Mouse (Mus musculus) spleen, postnatal 4 days (tissue): Measurements from ENCODE around the gene Gnb2.

Source experiments
- DNase-seq, 2 experiments: peaks; one replicate each; pipeline ENCODE4 v3.0.0; 2022; ENCODE audit warnings: low spot score in 2 of 2

Gene Gnb2

DNA sequence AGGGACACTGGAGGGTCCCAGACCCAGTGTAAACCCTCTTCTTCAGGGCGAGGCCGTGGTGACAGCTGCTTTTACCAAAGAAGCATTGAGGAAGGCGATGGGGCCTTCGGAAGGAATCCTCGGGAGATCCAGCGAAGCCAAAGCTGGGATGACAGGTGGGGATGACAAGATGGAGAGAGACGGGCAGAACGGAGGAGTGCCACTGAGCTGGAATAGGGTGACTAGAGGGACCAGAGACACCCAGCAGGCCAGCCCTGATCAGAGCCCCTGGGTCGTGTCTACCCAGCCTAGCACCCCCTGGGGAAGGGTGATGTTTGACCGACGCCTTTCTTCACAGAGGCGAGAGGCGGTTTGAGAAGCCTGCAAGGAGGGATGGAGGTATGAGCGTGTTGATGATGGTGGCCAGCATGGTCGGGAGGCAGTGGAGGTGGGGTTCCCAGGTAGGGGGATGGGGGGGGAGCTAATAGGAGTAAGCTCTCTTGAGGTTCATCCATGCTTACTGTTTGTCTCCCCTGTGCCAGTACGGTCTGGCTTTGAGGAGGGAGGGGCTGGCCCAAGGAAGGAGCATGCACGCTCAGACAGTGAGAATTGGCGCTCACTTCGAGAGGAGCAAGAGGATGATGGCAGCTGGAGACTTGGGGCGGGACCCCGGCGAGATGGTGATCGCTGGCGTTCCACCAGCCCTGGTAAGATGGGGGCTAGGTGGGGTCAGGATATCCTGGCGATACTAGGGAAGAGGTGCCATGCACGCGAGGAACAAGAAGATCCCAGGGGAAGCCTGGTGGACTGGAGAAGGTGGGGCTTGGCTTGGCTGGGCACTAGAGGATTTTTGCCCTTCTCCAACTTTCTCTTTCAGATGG is 13.4 kb downstream of the Gnb2 start:
- no peak for DNase-seq

DNA sequence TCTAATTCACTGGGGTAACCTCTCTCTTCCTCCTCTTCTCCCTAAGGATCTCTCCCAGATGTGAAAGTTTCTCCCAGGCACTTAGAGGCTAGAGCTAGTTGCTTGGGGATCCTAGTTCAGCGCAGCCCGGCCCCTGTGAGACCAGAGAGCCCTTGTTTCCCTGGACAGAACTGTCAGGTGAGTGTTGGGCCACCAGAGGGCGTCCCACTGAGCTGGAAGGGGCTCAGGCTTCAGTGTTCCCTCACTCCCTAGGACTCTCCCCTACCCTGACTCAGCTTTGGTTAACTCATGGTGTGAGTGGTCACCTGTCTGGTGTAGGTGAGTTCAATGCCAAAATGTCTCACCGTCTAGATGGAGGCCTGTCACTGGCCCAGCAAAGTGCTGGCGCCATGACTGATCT is 14.9 kb downstream of the Gnb2 start, which contains the start of gene Gigyf1:
TSS of gene Gigyf1 (plus strand) at position 113 of the 400 bp plus-strand sequence.
- peak in 1 of 2 experiments; percentile 75 for DNase-seq

DNA sequence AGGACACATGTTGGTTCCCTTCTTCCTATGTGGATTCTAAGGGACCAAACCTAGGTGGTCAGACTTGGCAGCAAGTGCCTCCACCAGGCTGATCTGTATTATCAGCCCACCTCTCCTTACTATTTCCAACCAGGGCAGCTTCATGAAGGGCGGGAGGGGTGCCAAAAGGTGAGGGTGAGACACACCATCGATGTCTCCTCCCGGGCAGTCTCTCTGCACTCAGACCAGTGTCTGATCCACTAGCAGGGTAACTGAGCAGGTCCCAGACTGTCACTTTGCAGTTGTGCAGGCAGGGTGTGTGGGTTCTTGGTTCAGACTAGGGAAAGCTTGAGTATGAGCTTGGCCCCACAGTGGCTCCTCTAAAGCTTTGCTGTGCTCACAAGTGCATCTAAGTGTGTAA is 18.5 kb downstream of the Gnb2 start:
- DNase-seq, result no peak

DNA sequence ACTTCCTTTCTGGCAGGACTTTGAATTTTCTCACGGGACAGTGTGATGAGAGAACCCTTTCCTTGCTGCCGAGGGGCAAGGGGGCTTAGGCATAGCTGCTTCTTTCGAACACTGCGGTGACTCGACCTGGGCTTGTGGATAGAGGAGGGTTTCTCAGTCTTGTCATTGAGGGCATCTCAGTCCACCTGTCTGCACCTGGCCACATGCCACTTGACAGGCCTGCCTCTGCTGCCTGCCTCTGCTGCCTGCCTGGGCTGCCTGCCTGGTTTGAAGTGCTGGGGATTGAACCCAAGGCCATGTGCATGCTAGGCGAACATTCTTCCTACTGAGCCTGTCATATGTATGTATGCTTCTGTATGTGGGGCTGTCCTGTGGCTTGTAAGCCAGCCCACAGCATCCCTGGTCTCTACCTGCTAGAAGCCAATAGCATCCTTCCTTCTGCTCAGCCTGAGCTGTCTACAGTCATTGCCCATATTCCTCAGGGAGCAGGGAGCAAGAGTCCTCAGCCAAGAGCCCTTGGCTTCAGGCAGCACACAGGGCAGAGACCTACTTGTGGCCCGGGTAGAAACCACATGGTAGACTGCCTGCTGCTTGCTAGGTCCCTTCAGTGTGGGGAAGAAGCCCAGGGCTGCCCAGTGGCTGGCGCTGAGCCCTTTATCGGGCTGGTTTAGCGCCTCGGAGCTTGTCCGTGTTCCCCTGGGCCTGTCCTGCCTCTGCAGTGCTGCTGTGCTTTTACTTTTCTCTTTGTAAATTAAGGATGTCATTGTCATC is 19.2 kb downstream of the Gnb2 start:
- DNase-seq, result no peak

DNA sequence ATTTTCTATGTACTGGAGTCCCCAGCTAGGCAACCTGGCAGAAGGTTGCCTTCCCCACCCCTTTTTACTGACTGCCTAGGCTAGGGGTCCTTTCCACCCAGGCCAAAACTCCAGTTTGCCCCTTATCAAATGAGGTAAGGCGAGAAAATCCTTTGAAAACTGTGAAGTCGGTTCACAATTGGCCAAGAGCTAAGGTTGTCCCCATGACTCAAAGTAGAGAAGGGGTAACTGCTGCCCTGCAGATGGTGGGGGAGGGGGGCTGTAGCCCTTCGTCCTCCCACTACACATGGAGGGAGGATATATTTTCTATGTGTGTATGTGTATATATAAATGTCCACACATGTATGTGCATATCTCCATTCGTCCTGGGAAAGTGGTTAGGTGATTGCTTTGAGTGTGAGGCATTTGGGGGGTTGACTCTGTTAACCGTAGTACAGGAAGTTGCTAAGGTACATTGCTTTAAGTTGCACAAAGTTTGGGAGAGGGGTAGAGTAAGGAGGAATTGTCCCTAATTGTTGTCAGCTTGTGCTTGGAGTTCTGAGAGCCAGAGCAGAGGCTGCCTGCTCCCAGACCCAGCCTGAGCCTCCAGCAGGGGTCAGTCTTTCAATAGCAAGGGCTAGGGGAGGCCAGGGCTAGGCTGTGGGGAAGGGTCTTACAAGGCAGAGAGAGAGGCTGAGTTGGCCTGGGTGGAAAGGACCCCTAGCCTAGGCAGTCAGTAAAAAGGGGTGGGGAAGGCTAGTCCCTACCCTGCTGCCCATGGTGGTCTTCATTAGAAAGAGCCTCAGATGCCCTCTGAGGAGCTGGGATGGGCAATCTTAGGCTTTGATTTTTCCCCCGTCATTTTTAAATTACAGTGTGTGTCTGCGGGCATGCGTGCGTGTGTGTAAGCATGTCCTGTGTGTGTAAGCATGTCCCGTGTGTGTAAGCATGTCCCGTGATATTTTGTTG is 20.2 kb downstream of the Gnb2 start:
- DNase-seq, result no peak

DNA sequence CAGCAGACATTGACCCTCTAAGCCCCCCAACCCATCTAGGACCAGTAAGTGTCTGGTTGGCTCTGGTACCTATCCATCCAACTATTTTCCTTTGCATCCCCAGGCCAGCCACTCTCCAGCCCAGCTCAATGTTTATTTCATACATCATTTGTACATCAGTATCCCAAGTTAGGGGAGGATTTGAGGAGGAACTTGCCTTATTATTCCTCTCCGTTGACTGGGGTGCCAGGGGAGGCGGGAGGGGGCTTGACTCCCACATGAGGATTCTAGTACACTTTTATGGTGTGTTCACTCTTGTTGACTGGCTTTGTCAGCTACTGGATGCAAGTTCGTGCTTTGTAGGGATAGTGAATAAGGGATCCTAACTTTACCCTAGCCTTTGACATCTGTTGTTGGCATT is 21.6 kb downstream of the Gnb2 start:
- DNase-seq, result no peak

DNA sequence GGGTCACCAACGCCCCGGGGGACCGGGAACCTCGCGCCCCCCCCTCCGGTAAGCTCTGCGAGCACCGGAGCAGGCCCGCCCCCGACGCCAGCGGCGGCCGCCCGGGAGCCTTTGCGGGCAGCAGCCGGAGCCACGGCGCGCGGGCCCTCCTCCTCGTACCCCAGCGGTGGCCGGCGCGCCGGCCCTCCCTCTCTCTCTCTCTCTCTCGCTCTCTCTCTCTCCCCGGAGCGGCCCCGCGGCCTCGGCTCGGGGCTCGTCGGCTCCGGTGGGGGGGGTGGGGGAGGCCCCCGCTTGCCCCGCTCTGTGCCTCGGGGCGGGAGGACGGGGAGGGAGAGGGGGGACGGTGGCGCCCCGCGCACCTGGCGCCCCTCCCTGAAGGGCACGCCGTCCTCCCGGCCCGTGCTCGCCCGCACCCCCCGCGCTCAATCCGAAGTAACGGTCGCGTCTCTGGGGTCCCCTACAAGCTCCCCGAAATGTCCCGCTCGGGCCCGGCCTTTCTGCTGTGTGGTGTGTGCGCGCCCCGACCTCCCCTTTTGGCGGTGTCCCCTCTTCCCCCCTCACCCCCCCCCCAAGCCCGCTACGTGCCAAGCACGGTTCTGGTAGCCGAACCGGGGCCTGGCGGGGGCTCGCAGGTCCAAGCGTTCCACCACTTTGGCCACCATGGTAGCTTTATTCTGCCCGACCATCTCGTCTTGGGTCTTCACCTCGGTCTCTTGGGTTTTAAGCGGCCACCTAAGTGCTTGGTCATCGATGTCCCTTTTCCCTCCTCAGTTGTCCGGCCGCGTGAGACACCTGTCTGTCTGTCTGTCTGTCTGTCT is 22.5 kb downstream of the Gnb2 start:
- peak in 1 of 2 experiments; percentile 77 for DNase-seq

DNA sequence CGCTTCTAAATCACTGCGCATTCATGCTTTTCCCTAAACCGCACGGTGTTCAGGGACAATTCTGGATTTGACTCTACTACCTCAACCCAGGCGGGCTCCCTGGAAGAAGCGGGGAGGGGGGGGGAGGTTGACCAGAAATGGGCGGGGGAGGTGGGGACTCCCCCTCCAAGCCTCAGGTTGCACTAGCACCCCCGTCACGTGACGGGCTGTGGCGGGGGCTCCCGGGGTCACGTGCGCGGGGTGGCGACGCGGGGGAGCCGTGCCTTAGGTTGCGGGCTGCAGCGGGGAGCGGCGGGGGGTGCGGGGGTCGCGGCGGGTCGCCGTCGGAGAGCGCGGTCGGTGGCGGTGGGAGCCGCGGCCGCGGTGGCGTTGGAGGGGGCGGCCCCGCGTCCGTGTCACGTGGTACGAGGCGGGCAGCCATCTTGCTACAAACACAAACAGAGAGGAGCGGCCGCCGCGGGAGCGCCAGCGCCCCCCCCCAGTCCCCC is 23.3 kb downstream of the Gnb2 start:
- DNase-seq, result peak; percentile 67 to 87

DNA sequence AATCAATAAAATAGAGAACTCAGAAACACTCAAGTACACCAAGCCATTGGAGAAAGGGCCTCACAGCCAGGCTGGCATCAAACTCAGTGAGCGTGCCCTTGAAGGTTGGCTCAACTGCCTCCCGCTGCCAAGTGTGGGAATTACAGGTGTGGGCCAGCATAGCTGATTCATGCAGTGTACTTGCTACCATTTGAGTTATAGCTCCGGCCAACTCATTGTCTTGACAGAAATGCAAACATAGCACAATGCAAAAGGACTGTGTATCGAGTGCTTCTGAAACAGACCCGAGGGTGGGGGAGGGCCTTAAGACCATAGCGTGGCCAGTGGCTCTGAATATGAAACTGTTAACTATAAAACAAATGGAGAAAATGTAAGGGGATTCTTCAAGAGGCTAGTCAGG is 29.3 kb downstream of the Gnb2 start:
- peak; percentile 52 to 74 for DNase-seq

DNA sequence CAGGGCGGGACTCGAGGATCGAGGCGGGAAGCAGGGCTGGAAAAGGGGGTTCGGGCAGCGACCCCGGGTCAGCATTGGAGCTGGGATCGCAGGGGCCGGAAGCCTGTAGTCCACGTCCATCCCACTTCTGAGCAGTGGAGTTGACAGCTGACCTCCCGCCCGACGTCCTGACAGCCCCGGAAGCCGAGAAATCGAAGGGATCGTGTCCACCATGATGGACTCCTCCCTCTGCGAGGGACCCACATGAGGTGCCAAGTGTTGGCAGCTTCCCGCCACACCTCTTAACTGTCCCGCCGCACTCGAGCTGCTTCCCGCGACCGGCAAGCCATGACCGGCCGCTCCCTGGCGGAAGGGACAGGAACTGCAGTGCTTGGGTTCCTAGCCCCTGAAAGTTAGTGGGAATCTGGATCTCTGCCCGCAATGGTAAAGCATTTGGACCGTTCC is 30.6 kb downstream of the Gnb2 start:
- peak; percentile 89 to 94 for DNase-seq

DNA sequence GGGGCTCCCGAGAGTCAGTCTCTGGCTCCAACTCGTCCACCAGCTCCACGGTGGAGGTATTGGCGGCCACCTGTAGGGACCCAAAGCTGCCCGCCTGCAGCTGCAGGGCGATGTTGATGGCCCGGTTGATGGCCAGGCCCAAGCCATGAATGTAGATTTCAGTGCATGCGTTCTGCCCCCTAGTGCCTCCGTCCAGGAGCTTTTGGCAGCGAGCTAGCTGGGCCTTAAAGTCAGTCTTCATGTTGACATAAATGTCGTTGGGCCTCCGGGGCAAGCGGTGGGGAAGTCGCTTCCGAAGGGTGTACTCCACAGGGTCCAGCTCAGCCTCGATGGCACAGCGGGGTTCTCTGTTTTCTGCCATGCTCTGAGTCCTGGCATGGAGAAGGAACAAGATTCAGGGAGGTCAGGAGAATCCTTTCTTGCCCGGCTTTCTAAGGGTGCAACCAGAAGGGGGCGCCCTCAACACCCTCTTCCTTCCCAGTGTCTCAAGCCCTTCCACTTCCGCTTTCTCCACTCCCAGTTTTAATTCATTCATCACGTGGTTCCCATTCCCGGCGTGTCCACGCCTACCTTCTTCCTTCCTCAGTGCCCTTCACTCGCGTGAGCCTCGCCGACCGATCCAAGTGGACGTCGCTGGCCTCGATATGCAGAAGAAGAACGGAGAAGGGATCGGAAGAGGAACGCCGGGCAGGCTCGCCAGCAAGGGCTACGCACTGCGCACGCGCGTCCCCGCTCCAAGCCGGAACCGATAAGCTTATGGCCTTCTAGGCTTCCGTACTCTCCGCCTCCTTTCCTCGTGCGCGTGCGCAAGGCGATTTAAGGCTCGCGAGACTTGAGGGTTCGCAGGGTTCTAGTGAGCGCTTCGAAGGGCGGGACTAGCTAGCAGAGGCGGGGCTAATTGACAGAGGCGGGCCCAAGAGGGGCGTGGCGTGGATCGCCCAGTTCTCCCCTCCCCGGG is 31.3 kb downstream of the Gnb2 start, which contains the start of gene Pop7:
TSS of gene Pop7 (minus strand) at position 810 of the 958 bp plus-strand sequence.
- DNase-seq, result peak; percentile 100

DNA sequence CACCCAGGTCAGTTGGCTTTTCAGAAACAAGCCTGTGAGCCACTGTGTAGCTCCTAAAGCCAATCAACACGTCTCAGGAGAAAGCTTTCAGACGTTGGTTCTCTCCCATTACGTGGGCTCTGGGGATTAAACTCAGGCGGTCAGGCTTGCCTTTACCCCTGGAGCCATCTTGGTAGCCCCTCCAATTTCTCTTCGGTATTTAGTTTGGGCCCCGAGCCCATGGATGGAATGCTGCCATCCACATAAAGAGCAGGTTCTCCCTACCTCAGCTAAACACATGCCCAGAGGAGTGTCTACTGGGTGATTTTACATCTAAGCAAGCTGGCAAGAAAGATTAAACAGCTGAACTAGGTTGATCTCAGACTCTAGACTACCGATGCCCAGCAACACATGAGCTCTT is 33.1 kb downstream of the Gnb2 start:
- no peak for DNase-seq

DNA sequence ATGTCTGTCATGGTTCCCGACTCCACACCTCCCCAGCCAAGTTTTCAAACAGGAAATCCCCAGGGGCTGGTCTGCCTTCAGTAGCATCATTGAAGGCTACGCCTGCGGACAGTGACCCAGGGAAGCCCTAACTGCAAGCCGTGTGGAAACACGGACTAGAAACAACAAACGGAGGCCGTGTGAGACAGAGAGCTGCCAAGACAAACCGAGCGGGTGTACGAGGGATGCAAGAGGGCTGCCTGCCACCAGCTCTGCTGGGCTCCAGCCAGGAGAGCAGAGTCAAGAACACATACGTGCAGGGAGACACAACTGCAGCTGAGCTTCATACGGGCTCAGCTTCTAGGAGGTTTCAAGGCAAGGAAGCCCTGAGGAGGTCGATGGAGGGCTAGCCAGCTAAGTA is 39.5 kb downstream of the Gnb2 start:
- DNase-seq, result no peak

DNA sequence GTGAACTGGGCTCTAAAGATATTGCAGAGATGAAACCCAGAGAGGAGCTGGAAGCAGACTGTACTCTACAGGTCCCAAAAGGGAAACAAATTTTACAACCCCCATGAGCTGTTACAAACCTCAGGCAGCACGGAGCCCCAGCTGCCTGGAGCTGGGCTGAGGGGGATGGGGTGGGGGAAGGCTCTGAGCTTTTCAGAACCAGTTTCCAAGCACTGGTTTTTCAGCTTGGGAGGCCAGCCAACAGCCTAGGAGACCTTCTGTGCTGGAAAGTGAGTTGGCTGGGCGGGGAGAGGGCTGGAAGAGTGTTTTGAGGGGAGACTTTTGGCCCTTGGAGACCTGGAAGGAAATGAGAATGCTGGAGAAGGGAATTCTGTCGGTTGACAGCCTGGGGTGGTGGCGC is 41.8 kb downstream of the Gnb2 start:
- no peak for DNase-seq

DNA sequence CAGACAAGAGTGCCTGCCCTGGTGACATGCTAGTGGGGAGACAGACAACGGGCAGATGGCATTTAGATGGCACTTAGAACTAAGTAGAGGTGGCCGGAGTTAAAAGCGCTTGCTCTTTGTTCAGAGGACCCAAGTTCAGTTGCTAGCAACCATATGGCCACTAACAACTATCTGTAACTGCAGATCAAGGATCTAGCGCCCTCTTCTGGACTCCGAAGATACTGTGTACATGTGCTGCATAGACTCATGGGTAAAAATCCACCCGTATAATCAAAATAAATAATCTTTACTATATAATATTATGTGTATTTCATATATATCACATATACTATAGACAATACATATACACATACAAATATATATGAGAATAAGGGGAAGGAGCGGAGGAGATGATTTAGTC is 45.7 kb downstream of the Gnb2 start:
- no peak for DNase-seq

DNA sequence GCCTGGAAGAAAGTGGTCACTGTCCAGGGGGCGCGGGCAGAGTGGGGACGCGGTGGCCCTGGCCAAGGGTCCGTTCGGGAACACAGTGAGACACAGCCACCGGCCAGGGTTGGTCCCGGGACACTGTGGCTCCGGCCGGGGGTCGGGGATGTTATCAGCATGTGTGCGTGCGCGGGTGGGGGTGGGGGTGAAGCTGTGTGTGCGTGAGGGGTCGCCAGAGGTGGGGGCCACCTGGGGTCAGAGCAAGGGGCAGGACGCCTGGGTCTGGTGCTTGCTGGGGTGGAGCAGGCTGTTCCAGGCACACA is 47.5 kb downstream of the Gnb2 start:
- no peak for DNase-seq

DNA sequence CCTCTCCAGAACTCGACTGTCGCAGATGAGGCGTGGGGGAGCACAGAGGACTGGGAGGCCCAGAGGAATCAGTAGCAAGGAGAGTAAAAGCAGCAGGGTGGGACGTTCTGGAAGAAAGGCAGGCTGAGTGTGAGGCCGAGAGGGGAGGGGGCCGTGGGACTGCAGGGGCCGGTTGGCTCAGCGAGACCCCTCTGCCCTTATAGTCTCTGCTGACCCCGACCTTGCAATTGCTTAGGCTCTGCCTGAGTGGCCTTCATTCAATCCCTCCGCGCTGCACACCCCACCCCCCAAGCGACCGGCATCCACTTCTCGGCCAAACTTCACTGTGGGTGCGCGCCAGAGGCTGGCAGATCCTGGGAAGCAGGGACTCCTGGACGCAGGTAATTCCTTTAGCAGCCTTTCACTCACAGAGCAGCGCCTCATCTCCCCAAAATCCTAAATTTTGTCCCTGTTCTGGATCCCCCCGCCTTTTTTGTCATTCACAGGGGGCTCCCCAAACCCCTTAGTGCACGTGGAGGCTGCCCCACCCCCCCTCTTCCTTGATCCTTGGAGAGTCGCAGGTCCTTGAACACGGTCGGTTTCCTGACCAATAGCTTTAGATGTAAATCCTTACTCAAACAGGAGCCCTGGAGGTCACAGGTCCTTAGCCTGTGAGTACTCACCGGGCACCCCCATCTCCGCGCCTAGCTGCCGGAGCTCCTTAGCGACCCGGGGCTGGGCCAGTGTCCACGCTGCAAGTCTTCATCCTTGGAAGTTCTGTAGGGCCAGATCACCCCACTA is 48.0 kb downstream of the Gnb2 start:
- DNase-seq, result no peak

DNA sequence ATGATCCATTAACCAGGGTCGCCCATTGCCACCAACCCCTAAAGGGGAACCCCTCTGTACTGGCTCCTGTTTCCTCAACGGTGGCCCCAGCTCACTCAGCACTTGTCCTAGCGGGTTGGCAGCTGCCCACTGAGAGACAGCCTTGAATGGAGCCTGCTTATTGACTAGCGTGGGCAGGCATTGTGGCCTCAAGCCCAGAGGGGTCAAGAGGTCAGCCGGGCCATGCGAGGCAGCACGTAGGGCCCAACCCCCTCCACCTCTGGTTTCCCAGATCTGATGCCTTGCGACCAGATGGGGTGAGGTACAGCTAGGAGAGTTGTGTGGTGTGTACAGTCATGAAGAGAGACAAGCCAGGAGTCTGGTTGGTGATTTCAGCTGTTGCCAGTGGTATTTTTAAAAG is 51.4 kb downstream of the Gnb2 start:
- no peak for DNase-seq

DNA sequence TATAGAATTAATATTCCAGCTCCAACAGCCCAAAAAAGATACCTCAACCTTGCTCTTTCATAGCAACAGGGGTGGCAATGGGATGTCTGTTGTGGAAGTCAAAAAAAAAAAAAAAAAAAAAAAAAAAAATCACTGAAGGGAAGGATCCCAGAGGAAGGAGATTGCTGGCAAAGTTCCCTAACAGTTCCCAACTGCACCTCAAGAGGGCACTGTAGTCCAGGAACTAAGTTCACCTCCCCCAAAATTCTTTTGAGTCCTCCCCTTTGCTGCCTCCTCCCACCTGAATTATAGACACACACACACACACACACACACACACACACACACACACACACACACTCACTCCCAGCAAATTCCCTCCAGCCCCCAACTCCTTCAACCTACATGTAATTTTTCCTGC is 52.2 kb downstream of the Gnb2 start:
- peak; percentile 57 to 80 for DNase-seq
